Mouse (Mus musculus) common myeloid progenitor, adult 5-6 weeks (primary cell): ENCODE measurements around the gene Ceacam10. TPM values are rescaled to one million over a fixed set of nuclear protein-coding genes. Genes with fewer than 3 reads are reported as not detected.

Source experiments
- total RNA-seq: library from RNA; stranded (forward); fragments of 200-1000, 187-1606 nt; gene quantifications from 2 replicates; pipeline ENCODE4 v1.2.3, GENCODE M21; 2017

Ceacam10 gene
- total RNA-seq, 1 experiment from 2014 or later, result not detected

Other genes starting within 250 kb of the Ceacam10 start
- 3.5 and 6.0 TPM in 2 replicates for gene Irgq, start 246.5 kb upstream of the Ceacam10 start, total RNA-seq
- gene Pinlyp, start 231.1 kb upstream of the Ceacam10 start, total RNA-seq, result not detected in 2 replicates
- 32.2 and 37.0 TPM in 2 replicates for gene Xrcc1, start 230.9 kb upstream of the Ceacam10 start, total RNA-seq
- 13.2 and 14.6 TPM in 2 replicates for gene Ethe1, start 189.7 kb upstream of the Ceacam10 start, total RNA-seq
- gene Zfp575, start 189.6 kb upstream of the Ceacam10 start, total RNA-seq, result not detected in 2 replicates
- 9.6 and 14.7 TPM in 2 replicates for gene Phldb3, start 166.4 kb upstream of the Ceacam10 start, total RNA-seq
- not detected in 2 replicates for gene Lypd3, start 140.7 kb upstream of the Ceacam10 start, total RNA-seq
- gene Tex101, start 100.5 kb upstream of the Ceacam10 start, total RNA-seq, result not detected in 2 replicates
- gene BC049730, start 68.0 kb upstream of the Ceacam10 start, total RNA-seq, result not detected in 2 replicates
- gene Gm4763, start 50.3 kb upstream of the Ceacam10 start, total RNA-seq, result not detected in 2 replicates
- gene Cd177, start 16.9 kb upstream of the Ceacam10 start, total RNA-seq, result 5.7 and 9.7 TPM in 2 replicates
- gene Gm9844, start 85.0 kb downstream of the Ceacam10 start, total RNA-seq, result 34.7 and 43.7 TPM in 2 replicates
- gene Lypd4, start 92.7 kb downstream of the Ceacam10 start, total RNA-seq, result not detected in 2 replicates
- gene Dmrtc2, start 92.9 kb downstream of the Ceacam10 start, total RNA-seq, result not detected in 2 replicates
- gene Rps19, start 107.2 kb downstream of the Ceacam10 start, total RNA-seq, result 1,538 and 1,683 TPM in 2 replicates
- gene Cd79a, start 120.2 kb downstream of the Ceacam10 start, total RNA-seq, result not detected in 2 replicates
- 43.2 and 54.1 TPM in 2 replicates for gene Arhgef1, start 125.7 kb downstream of the Ceacam10 start, total RNA-seq
- not detected in 2 replicates for gene Gm4881, start 167.3 kb downstream of the Ceacam10 start, total RNA-seq
- 78.3 and 82.6 TPM in 2 replicates for gene Rabac1, start 195.5 kb downstream of the Ceacam10 start, total RNA-seq
- gene Atp1a3, start 228.8 kb downstream of the Ceacam10 start, total RNA-seq, result 17.1 and 23.8 TPM in 2 replicates